Mouse (Mus musculus): Measurements from ENCODE around the gene Gstt1.
A peak's percentile ranks its signal among the peaks of the same experiment; 100 is the strongest.
"Not testable (repeated sequence)": the region's sequence is repeated elsewhere in the genome, so short reads cannot be mapped to it uniquely, and the experiment has no call there.

The Gstt1 gene

GRCm38 (mm10) chr10:75798176-75798696 lies at the start of gene Gstt1:
Gene Gstt1, minus strand, starts transcription at chr10:75798584.
- peak; percentile 46 to 65 for DNase-seq (ENCODE audit: low spot score in 2 of 2)

- peak; percentile 27 to 68 for DNase-seq (ENCODE audit: low spot score in 2 of 2)
These were observed 47.0 kb upstream of the Gstt1 start for GRCm38 (mm10) chr10:75845306-75845930.

GRCm38 (mm10) chr10:75844800-75845199 lies 46.4 kb upstream of the Gstt1 start:
- no peak for DNase-seq (ENCODE audit: low spot score in 2 of 2)

- DNase-seq (ENCODE audit: low spot score in 2 of 2), result not testable (repeated sequence)
These were observed 45.5 kb upstream of the Gstt1 start for GRCm38 (mm10) chr10:75843898-75844297.

GRCm38 (mm10) chr10:75839092-75839491 lies 40.7 kb upstream of the Gstt1 start:
- DNase-seq (ENCODE audit: low spot score in 2 of 2), result no peak

- DNase-seq (ENCODE audit: low spot score in 2 of 2), result peak; percentile 82 to 88
These were observed 38.9 kb upstream of the Gstt1 start, which contains the start of gene Gstt2 for GRCm38 (mm10) chr10:75837248-75837759. Gene Gstt2, minus strand, starts transcription at chr10:75837424.

GRCm38 (mm10) chr10:75835761-75836531 lies 37.6 kb upstream of the Gstt1 start:
- DNase-seq (ENCODE audit: low spot score in 2 of 2), result peak; percentile 41 to 57

- peak; percentile 58 to 60 for DNase-seq (ENCODE audit: low spot score in 2 of 2)
These were observed 36.9 kb upstream of the Gstt1 start for GRCm38 (mm10) chr10:75835307-75835706.

GRCm38 (mm10) chr10:75834721-75835120 lies 36.3 kb upstream of the Gstt1 start:
- DNase-seq (ENCODE audit: low spot score in 2 of 2), result no peak

GRCm38 (mm10) chr10:75834250-75834649 lies 35.9 kb upstream of the Gstt1 start:
- DNase-seq (ENCODE audit: low spot score in 2 of 2), result peak; percentile 61 to 78

- DNase-seq (ENCODE audit: low spot score in 2 of 2), result peak; percentile 42 to 51
These were observed 35.2 kb upstream of the Gstt1 start for GRCm38 (mm10) chr10:75833456-75834080.

GRCm38 (mm10) chr10:75832272-75832895 lies 34.0 kb upstream of the Gstt1 start:
- peak; percentile 64 to 73 for DNase-seq (ENCODE audit: low spot score in 2 of 2)

GRCm38 (mm10) chr10:75830275-75830670 lies 31.9 kb upstream of the Gstt1 start:
- no peak for DNase-seq (ENCODE audit: low spot score in 2 of 2)

GRCm38 (mm10) chr10:75829529-75830274 lies 31.3 kb upstream of the Gstt1 start:
- DNase-seq (ENCODE audit: low spot score in 2 of 2), result no peak

GRCm38 (mm10) chr10:75828500-75828931 lies 30.1 kb upstream of the Gstt1 start:
- no peak for DNase-seq (ENCODE audit: low spot score in 2 of 2)

- no peak for DNase-seq (ENCODE audit: low spot score in 2 of 2)
These were observed 29.4 kb upstream of the Gstt1 start for GRCm38 (mm10) chr10:75827668-75828360.

- DNase-seq (ENCODE audit: low spot score in 2 of 2), result no peak
These were observed 26.1 kb upstream of the Gstt1 start for GRCm38 (mm10) chr10:75824530-75824929.

GRCm38 (mm10) chr10:75823782-75824181 lies 25.4 kb upstream of the Gstt1 start:
- no peak for DNase-seq (ENCODE audit: low spot score in 2 of 2)

GRCm38 (mm10) chr10:75822443-75822842 lies 24.1 kb upstream of the Gstt1 start, which contains the start of gene Gstt4:
Gene Gstt4, minus strand, starts transcription at chr10:75822543.
- DNase-seq (ENCODE audit: low spot score in 2 of 2), result no peak

GRCm38 (mm10) chr10:75819882-75820281 lies 21.5 kb upstream of the Gstt1 start:
- no peak for DNase-seq (ENCODE audit: low spot score in 2 of 2)

Measured in spleen, postnatal 36 days (tissue).